Comparison of ENCODE assay signal across 8 mouse cellular contexts in the genomic region with DNA sequence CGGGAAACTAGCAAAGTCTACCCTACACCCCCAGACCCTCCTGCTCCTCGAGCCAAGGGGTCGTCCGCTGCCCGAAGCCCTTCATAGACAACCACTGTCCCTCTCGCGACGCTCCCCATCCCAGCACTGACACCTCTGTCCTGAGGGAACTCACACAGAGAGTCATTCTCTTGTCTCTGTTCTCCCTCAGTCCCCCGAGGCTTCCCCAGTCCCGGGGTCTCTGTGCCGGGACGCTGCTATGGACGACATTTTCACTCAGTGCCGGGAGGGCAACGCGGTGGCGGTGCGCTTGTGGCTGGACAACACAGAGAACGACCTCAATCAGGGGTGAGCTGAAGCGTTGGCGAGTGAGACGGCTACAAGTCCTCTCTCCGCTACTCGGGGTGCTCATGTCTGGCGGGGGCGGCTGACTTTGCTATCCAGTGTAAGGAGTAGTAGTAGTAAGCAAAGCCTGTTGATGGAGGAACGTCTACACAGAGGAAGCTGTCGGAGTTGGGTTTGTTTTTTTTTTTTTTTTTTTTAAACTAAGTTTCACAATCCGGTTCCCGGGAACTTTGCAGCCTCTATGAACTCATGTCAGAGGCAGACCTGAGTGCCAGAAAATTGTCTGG. TPM values are rescaled to one million over a fixed set of nuclear protein-coding genes. Genes with fewer than 3 reads are reported as not detected.
DNase-seq lines count a peak whose midpoint lies in the region; ATAC-seq and TF ChIP-seq lines count a peak whose summit lies in the region.

A gene (minus strand): TSS at position 475 of the 611 bp plus-strand sequence.

- DNase-seq in 3T3-L1 (ENCODE audit: low read depth, low spot score) (peak; percentile 58), ES-E14 (ENCODE audit: low read depth, low spot score) (no peak)
- peak; percentile 49 to 61 for DNase-seq in heart, adult 9 months (ENCODE audit: low spot score in 2 of 2)
- DNase-seq in kidney, adult 2 months, result peak; percentile 53
- peak; percentile 43 for DNase-seq in liver, embryonic 13.5 days
- DNase-seq in thymus, postnatal 4 days, result peak; percentile 63

- H3K4me2 ChIP-seq in liver, embryonic 13.5 days, result peak within 1 kb of the TSS; percentile 95
- peak within 1 kb of the TSS; percentile 97 for H3K4me2 ChIP-seq in myocyte (ENCODE audit: low read depth)

- TF ChIP-seq CTCF in kidney, adult 2 months (conservative IDR thresholded peaks at IDR 0.05; ENCODE audit: insufficient read depth, insufficient read length, low read depth, low read length), result no peak

- under 1% methylated on average over 30 of the region's 30 CpGs for WGBS in kidney, adult 2 months
- WGBS in liver, embryonic 13.5 days (ENCODE audit: insufficient replicate concordance), result under 1% methylated on average over 30 of the region's 30 CpGs

- in situ Hi-C loops in ES-E14 (cut with MboI; ENCODE audit: low sequenced_read_pairs in 2 of 2, unreplicated experiment in 2 of 2), result no loop called here

- no peaks in the 10 kb centered on the region for H3K27me3 ChIP-seq in kidney, adult 2 months (replicated peaks; ENCODE audit: control insufficient read depth, insufficient read depth, low read length)
- no peaks in the 10 kb centered on the region for H3K27me3 ChIP-seq in liver, embryonic 13.5 days
- H3K27me3 ChIP-seq in myocyte (ENCODE audit: control insufficient read depth, insufficient read depth, insufficient read length), result no peaks in the 10 kb centered on the region

- peak within 1 kb of the TSS; percentile 86 for H3K9ac ChIP-seq in ES-E14 (ENCODE audit: insufficient read depth, low read depth, low read length, poor library complexity, severe bottlenecking)
- H3K9ac ChIP-seq in liver, embryonic 13.5 days, result peak within 1 kb of the TSS; percentile 95

- no peak within 1 kb of the TSS for H3K27ac ChIP-seq in ES-E14 (ENCODE audit: insufficient read depth, low read depth, low read length, poor library complexity, severe bottlenecking)
- peak within 1 kb of the TSS; percentile 90 for H3K27ac ChIP-seq in kidney, adult 2 months (ENCODE audit: insufficient read depth, low read depth, low read length)
- H3K27ac ChIP-seq in liver, embryonic 13.5 days, result peak within 1 kb of the TSS; percentile 91

- H3K79me2 ChIP-seq in myocyte (ENCODE audit: control insufficient read depth, insufficient read depth), result peaks cover 62% of the 10 kb centered on the region

- H3K4me1 ChIP-seq in ES-E14 (ENCODE audit: control insufficient read depth in 2 of 2, insufficient read depth in 2 of 2, low read length in 2 of 2, poor library complexity in 1 of 2), result peaks cover 2% of the 10 kb centered on the region in 2 experiments; a peak in 2 of 4 replicates
- H3K4me1 ChIP-seq in kidney, adult 2 months (ENCODE audit: control insufficient read depth, insufficient read depth, low read length), result peaks cover 7% of the 10 kb centered on the region; the same call in 1 of the 2 replicates
- H3K4me1 ChIP-seq in liver, embryonic 13.5 days (replicated peaks), result peaks cover 52% of the 10 kb centered on the region

- peak; percentile 6 for ATAC-seq in common myeloid progenitor, adult 5-6 weeks (replicated peaks; ENCODE audit: low read depth, poor library complexity, severe bottlenecking)
- peak; percentile 32 for ATAC-seq in liver, embryonic 13.5 days (ENCODE audit: low read depth)

- no peaks in the 10 kb centered on the region for H3K9me3 ChIP-seq in ES-E14 (ENCODE audit: control insufficient read depth, insufficient read depth, low read depth, low read length)
- no peaks in the 10 kb centered on the region for H3K9me3 ChIP-seq in liver, embryonic 13.5 days (replicated peaks)

- H3K36me3 ChIP-seq in ES-E14 (ENCODE audit: control insufficient read depth, insufficient read depth, low read length, poor library complexity, severe bottlenecking) (peaks cover 37% of the 10 kb centered on the region), myocyte (ENCODE audit: control insufficient read depth, insufficient read depth) (peaks cover 24% of the 10 kb centered on the region)
- peaks cover 1% of the 10 kb centered on the region; the same call in 1 of the 2 replicates for H3K36me3 ChIP-seq in kidney, adult 2 months (ENCODE audit: control insufficient read depth, insufficient read depth, low read length)
- peaks cover 53% of the 10 kb centered on the region for H3K36me3 ChIP-seq in liver, embryonic 13.5 days

- TF ChIP-seq POLR2A in kidney, adult 2 months (IDR thresholded peaks at IDR 0.05; ENCODE audit: low read depth, low read length), result no peak
- TF ChIP-seq POLR2A in myocyte (IDR thresholded peaks at IDR 0.05; ENCODE audit: insufficient read length, low read depth), result peak; percentile 43

- H3K4me3 ChIP-seq in ES-E14 (ENCODE audit: insufficient read depth in 1 of 2, low read depth in 1 of 2, low read length in 2 of 2, poor library complexity in 1 of 2, severe bottlenecking in 1 of 2) (peak within 1 kb of the TSS; percentile 79 to 81), myocyte (peak within 1 kb of the TSS; percentile 99)
- peak within 1 kb of the TSS; percentile 81 for H3K4me3 ChIP-seq in kidney, adult 2 months (ENCODE audit: insufficient read depth, low read depth, low read length)
- H3K4me3 ChIP-seq in liver, embryonic 13.5 days (replicated peaks), result peak within 1 kb of the TSS; percentile 89

- peak within 1 kb of the TSS; percentile 96 for H3ac ChIP-seq in myocyte (ENCODE audit: control insufficient read depth, insufficient read length)

TF ChIP-seq in ES-E14, 5 proteins besides CTCF, POLR2A, EP300 and RAD21:
- TF ChIP-seq MAFK (IDR thresholded peaks at IDR 0.05; ENCODE audit: insufficient read depth, low read depth, low read length) (no peak), CHD2 (IDR thresholded peaks at IDR 0.05; ENCODE audit: low read depth, low read length) (no peak), ZNF384 (IDR thresholded peaks at IDR 0.05; ENCODE audit: low read depth, low read length) (peak; percentile 41; the same call in 1 of the 2 replicates)

TF ChIP-seq in myocyte, 11 proteins besides CTCF, POLR2A, EP300 and RAD21:
- TF ChIP-seq USF1 (IDR thresholded peaks at IDR 0.05; ENCODE audit: low read depth) (no peak), CEBPB (IDR thresholded peaks at IDR 0.05; ENCODE audit: insufficient read depth, poor library complexity, severe bottlenecking) (no peak), MYOG (IDR thresholded peaks at IDR 0.05; ENCODE audit: control insufficient read depth in 1 of 3, insufficient read depth in 1 of 3, insufficient read length in 2 of 3, low read depth in 2 of 3) (no peak), MYOD1 (IDR thresholded peaks at IDR 0.05; ENCODE audit: control insufficient read depth in 1 of 3, insufficient read length in 2 of 3, low read depth in 2 of 3) (no peak), REST (IDR thresholded peaks at IDR 0.05; ENCODE audit: insufficient read depth, insufficient read length) (no peak), POLR2AphosphoS2 (IDR thresholded peaks at IDR 0.05; ENCODE audit: insufficient read length, low read depth) (no peak), E2F4 (IDR thresholded peaks at IDR 0.05; ENCODE audit: insufficient read depth) (no peak), SRF (IDR thresholded peaks at IDR 0.05; ENCODE audit: control insufficient read depth, insufficient read length, low read depth) (no peak), TCF3 (IDR thresholded peaks at IDR 0.05; ENCODE audit: insufficient read length, low read depth) (no peak), MAX (IDR thresholded peaks at IDR 0.05; ENCODE audit: low read depth) (no peak), TCF12 (IDR thresholded peaks at IDR 0.05; ENCODE audit: insufficient read depth, poor library complexity, severe bottlenecking) (no peak)

RNA-seq across cellular contexts. Expression of the gene that starts here (rescaled TPM):
- 25.3 and 35.6 TPM in 2 replicates for total RNA-seq in ES-E14 (2012; rRNA removed)
- 26.5 and 32.6 TPM in 2 replicates for total RNA-seq in common myeloid progenitor, adult 5-6 weeks (2017)
- polyA plus RNA-seq in kidney, adult 2 months (2012; rRNA removed), result 7.5 TPM in 2 replicates
- 25.2 and 27.4 TPM in 2 replicates for polyA plus RNA-seq in liver, embryonic 13.5 days (2015; fragmentation: Nextera tagmentation; extraction: Ambion mirVana)
- polyA plus RNA-seq in myocyte (2012; fragmentation: generic; extraction: Trizol), result 15.5 TPM
